Mouse (Mus musculus): Measurements from ENCODE around the gene Sf3a2.

The Sf3a2 gene

DNA sequence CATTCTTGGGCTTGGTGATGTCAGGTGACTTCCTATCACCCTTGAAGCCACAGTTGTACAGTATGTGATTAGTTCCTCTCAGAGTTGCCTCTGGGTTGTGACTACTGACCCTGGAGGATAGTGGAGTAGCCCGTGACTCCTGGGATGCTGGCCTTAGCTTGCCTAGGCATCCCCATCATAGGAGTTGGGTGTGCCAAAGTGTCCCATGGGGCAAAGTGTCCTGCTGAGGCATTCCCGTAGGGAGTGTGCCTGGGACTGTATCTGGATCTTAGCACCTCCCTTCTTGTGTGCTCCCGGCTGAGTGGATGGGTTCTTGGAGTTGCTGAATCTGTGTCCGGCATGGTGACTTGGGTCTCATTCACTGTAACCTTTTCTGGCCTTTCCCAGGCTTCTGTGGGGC, 23.0 kb upstream of the Sf3a2 start:
- DNase-seq (ENCODE audit: low spot score in 2 of 2): no peak

DNA sequence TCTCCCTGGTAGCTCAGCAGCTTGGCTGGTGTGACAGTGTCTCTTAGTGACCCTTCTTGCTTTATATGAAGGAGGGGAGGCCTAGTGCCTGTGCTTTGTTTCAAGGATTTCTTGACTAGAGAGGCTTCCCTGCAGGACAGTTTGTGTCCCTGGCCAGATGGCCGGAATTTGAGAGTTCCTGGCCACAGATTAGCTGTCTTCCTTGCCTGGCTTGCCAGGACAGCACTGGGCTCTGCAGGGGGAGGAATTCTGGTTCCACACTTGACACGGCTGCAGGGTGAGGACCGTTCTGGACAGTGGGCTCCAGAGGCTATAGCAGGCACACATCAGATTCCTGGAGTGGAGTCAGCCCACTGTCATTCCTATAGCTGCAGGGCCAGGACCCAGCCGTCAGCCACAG, 22.3 kb upstream of the Sf3a2 start:
- no peak for DNase-seq (ENCODE audit: low spot score in 2 of 2)

DNA sequence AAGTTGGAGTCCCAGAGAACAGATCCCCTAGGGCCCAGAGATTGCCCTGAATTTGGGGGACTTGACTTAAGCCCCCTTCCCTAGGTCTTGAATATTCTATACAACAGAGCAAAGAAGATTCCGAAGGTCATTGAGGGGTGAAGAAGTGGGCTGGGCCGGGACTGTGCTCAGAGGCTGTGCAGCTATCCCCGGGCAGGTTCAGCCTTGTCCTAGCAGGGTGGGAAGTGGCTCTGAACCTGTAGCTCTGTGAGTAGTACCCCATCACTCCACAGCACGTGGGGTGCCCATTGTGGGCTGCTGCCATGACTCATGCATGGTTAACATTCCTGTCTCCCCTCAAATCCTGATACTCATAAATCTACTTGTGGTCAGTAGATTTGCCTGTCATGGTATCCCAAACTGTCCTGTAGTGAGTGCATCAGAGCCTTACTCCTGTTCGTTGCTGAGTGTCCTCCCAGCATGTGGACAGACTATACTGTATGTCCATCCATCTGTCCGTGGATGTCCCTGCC, 21.6 kb upstream of the Sf3a2 start:
- no peak for DNase-seq (ENCODE audit: low spot score in 2 of 2)

DNA sequence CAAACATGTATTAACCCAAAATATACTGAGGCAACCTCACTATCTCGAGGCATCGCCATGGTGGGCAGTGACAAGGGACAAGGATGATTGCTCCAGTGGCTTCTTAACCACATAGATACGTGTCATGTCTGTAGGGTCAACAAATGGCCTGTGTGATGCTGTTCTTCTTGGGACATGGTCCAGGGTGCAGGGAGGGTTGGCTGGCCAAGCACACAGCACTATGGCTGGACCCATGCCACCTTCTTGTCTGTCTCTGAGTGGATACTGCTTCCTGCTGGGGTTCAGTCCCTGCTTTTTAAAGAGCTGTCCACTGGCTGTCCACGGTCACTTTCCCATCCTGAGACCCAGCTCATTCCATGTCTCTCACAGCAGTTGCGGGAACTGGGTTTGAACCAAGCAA, 20.9 kb upstream of the Sf3a2 start:
- DNase-seq (ENCODE audit: low spot score in 2 of 2): no peak

DNA sequence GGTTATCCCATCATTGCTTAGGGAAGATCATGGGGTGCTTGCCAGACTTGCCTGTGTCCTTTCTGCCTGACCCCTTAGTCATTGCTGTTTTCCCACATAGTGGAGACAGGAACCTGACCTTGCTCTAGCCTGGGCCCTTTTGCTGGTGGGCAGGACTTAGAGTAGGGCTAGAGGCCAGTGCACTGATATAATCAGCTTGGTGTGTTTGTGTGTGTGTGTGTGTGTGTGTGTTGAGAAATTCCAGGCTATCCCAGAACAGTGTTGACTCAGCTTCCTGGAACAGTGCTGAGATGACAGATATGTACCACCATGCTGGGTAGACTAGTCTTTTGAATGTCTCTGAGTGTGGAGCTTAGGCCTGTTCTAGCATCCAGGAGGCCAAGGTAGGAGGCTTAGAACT, 18.4 kb upstream of the Sf3a2 start:
- DNase-seq (ENCODE audit: low spot score in 2 of 2): no peak

DNA sequence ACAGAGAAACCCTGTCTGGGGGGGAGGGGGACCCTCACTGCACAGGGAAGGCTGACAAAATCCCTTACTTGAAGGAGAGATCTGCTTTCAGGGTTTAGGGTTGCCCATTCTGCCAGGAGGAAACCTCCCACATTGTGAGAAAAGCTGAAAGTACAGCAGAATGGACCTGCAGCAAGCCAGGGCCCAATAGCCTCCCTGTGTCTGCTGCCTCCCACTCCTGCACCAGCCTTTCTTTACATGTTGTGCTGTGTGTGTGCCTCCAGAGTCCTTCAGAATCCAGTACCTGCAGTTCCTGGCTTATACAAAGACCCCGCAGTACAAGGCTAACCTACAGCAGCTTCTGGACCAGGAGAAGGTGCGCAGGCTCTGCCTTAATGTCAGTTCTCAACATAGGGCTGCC, 13.7 kb upstream of the Sf3a2 start:
- DNase-seq (ENCODE audit: low spot score in 2 of 2): no peak

DNA sequence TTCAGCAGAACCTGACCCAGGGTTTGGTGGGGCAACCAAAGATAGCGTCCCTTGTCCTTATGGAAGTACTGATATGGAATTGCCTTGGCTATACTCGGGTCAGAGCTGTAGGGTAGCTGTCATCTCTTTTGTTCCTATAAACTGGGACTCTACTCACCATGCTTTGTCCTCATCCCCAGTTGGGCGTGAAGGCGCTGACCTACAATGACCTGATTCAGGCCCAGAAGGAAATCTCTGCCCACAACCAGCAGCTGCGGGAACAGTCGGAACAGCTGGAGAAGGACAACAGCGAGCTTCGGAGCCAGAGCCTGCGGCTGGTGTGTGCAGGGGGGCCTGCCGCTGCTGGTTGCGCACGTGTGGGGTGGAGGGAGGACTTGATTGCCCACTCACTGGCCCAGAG, 13.1 kb upstream of the Sf3a2 start:
- no peak for DNase-seq (ENCODE audit: low spot score in 2 of 2)

DNA sequence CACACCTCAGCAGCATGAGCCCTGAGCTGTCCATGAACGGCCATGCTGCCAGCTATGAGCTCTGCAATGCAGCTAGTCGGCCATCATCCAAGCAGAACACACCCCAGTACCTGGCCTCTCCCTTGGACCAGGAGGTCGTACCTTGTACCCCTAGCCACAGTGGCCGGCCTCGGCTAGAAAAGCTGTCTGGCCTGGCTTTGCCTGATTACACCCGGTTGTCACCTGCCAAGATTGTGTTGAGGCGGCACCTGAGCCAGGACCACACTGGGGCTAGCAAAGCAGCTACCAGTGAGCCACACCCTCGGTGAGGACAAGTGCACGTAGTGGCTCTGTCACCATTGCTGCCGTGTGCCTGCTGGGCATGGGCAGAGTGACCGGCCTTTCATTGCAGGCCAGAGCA, 12.0 kb upstream of the Sf3a2 start:
- DNase-seq (ENCODE audit: low spot score in 2 of 2): no peak

DNA sequence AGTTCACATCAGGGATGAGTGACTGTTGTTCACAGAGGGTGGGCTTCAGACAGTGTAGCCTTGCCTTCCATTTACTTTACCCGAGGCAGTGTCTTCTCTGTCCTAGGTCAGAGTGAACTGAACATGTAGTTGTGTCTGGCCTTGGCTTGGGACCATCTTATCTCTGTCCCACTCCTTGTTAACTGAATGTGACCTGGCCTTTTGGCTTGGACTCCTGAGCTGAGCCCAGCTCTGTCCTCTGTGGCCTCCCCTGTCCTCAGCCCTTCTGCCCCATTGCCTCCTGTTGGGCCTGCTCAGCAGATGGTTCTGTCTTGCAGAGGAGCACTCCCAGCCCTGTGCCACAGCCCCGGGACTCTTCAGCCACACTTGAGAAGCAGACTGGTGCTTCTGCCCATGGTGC, 10.5 kb upstream of the Sf3a2 start:
- DNase-seq (ENCODE audit: low spot score in 2 of 2): no peak

DNA sequence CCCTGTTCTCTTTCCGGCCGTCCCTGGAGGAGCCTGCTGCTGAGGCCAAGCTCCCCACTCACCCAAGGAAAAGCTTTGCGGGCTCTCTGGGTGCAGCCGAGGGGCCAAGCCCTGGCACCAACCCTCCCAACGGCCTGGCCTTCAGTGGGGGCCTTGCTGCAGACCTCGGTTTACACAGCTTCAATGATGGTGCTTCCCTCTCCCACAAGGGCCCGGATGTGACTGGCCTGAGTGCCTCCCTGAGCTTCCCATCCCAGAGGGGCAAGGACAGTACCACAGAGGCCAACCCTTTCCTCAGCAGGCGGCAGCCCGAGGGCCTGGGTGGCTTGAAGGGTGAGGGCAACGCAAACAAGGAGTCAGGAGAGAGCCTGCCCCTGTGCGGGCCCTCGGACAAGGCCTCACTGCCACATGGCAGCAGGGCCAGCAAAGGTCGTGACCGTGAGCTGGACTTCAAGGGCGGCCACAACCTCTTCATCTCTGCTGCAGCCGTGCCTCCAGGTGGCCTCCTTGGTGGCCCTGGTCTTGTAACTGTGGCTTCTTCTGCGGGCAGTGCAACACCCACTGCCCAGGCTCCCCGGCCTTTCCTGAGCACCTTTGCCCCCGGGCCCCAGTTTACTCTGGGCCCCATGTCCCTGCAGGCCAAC, 7.1 kb upstream of the Sf3a2 start:
- no peak for DNase-seq (ENCODE audit: low spot score in 2 of 2)

DNA sequence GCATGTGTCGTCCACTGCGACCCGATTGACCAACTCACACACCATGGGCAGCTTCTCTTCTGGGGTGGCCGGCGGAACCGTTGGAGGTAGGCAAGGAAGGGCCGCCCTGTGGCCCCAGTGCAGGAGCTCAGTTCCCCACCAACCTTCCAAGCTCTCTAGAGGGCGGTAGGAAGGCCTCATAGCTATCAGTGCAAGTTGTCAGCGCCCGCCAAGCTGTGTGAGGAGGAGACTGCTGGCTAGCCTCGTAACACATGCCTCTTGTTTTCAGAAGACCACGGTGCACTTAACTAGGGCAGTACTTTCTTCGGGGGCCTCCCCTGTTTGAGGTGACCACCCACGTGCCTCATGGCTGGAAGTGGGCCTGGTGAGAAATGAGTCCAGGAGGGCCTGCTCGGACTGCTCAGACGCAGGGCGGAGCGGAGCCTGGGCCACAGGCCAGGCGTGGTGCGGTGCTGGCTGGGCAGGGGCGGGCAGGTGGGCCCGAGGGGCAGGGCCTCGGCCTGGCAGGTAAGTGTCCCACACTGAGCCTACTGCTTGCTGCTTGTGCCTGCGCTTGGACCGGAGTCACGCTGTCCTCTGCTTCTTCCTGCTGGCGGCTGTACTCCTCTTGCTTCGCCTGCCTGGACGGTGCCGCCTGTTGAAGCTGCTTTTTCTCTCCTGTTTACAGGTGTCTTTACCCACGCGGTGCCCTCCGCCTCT, 6.4 kb upstream of the Sf3a2 start:
- DNase-seq (ENCODE audit: low spot score in 2 of 2): no peak

DNA sequence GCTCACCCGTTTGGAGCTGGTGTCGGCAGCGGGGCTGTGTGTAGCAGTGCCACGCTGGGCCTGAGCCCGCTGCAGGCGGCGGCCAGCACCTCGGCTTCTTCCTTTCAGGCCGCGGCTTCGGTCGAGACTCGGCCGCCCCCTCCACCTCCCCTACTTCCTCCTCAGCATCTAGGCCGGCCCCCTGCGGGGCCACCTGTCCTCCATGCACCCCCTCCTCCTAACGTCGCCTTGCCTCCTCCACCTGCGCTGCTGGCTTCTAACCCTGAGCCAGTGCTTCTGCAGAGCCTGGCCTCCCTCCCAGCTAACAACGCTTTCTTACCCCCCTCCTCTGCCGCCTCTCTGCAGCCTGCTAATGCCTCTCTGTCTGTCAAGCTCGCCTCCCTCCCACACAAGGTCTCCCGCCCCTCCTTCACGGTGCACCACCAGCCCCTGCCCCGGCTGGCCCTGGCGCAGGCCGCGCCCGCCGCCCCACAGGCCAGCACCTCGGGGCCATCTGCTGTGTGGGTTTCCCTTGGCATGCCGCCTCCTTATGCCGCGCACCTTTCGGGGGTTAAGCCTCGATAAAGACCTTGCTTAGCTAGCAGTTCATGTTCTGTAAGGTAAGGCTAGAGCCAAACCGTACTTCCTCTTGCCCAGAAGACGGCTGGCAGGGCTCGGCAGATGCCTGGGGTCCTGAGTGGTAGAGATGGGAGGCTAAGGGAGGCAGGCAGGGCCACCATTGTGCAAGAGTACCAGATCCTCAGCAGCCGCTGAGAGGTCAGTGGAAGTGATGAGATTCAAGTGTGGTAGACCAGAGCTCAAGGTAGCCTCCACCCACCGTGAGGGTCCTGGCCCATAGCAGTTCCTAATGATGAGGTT, 5.6 kb upstream of the Sf3a2 start:
- peak in 1 of 2 experiments; percentile 41 for DNase-seq (ENCODE audit: low spot score in 2 of 2)

DNA sequence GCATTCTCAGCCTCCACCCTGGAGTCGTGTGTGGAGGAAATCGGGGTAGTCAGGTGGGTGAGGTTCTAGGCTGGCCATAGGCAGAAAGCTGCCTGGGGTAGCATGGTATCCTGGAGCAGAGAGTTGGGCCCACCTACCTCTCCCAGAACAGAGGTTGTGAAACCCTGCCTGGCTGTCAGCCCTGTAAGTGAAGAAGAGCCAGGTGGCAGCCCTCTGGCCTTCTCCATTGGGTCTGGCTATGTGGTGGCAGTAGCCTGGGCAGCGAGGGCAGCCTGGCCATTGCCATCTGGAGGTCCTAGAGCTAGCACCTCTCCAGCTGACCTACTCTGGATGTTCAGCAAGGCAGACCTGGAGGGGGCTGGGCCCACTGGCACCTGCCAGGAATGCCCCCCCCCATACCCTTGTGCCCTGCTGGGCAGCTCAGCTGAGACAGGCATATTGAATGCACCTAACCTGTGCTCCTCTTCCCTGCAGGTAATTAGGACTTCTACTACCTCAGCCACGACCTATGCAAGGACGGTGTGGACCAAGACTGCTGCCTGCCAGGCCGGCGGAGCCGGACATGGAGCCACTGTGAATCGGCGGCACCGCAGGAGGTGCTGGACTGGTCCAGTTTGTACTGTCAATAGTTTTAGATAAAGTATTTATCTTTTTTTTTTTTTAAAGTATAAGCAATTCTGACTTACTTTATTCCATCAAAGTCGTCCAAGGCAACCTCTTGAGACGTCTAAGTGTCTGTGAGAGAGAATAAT, 4.8 kb upstream of the Sf3a2 start:
- no peak for DNase-seq (ENCODE audit: low spot score in 2 of 2)

DNA sequence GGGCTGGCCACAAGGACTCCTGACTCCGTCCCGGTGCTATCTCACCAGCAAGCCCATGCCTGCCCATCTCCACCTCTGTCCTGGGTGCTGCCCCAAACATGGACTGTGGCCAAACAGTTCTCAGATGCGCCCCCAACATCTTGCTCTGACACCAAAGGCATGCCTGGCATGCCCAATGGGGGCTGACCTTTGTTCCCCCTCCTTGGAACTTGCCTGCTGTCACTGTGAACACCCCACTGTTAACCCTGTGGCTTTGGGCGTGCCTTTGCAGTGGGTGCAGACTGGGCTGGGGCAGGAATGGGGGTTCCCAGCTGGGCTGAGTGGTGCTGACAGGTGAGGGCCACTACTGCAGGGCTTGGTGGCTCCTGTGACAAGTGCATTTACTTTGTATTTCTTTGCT, 4.2 kb upstream of the Sf3a2 start:
- DNase-seq (ENCODE audit: low spot score in 2 of 2): no peak

DNA sequence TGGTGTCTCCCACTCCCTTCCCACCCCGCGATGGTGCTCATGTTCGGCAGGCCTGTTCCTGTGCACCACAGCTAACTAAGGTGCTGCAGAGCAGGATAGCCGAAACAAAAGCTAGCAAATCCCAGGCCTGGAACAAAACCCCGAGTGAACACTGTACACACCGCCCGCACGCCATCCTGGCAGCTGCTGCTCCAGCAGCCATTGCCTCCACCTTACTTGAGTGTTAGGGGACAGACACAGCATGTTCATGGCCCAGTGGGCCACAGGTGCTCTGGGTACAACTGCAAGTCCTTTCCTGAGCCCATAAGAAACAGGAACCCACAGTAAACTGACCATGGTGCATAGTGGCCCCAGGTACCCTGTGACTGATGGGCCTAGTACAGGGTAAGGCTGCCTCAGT, 3.2 kb upstream of the Sf3a2 start:
- no peak for DNase-seq (ENCODE audit: low spot score in 2 of 2)

DNA sequence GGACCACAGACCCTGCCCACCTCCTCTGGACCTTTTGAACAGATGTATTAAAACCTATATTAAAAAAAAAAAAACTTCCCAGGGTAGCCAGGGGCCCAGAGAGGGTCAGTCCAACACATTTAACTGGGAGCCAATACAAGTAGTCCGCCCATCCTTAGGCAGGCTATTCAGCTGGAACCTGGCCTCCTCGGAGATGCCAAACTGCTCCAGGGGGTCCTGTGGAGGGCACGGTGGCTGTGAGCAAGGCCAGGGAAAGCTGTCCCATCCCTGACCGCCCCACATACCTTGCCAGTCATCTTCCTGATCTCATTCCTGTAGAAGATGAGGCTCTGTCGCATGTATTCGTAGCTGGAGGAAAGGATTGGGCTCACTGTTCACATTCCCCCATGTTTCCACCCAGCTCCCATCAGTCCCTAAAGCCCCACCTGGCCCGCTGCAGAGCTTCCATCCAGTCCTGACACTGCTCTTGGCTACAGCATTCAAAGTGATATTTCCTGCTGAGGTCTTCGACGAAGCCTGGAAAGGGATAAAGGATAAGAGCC, 1.6 kb upstream of the Sf3a2 start:
- DNase-seq (ENCODE audit: low spot score in 2 of 2): no peak

DNA sequence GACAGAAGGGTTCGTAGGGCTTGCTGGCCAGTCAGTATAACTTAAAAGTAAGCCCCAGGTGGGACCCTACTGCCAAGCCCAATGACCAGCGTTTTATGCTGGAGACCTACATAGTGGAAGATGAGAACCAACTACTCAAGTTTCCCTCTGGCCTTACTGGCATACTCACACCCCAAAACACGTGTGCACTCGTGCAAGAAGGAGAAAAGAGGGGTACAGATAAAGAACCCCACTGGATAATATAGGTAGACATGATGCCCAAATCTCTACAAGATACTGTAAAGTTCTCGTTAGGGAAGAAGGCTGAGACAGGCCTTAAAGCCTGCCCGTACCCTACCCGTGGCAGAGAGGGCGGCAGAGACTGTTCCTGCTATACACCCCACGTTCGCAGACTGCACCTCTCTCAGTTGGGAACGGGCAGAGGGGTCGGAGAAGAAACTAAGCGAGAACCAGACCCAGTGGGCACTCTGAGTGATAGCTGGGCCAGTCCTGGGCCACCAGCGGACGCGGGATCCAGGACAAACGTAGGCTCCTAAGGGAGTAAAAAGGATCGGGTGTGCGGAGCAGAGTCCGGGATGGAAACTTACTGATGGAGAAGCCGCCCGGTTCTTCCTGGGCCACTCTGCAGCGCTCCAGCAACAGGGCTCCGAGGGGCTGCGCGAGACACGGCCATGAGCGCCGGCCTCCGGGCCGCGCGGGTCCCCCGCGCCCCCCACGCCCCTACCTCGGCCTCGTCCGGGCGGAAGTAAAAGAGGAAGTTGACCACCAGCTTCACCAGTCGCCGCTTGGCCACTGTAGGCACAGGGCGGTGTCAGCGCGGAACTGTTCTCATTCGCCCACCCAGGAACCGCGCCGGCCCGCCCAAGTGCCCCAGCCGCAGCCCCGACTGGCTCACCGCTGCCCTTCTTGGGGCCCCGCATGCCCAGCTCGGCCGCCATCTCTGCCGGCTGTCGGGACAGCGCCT, 530 bp upstream of the Sf3a2 start:
- peak in 1 of 2 experiments; percentile 63 for DNase-seq (ENCODE audit: low spot score in 2 of 2)

DNA sequence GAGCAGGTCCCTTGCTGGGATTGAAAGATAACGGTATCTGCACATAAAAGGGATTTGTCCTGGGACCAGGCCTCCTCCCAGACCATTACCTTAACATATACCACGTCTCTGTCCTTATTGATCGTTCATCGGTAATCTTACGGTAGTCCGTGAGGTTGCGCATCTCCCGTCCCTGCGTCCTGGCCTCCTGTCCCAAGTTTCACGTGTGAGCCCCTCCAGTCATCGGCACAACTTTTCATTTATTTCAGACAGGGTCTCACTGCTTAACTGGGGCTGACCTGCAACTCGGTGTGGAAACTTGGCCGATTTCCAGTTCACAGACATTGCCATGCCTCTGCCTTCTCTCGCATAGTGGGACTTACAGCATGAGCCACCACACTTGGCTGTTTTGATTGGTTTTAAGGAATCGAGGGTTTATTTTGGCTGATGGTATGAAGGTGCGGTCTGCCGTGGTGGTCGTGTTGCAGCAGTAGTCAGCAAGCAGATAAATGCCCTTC, 1.1 kb downstream of the Sf3a2 start:
- DNase-seq (ENCODE audit: low spot score in 2 of 2): no peak

DNA sequence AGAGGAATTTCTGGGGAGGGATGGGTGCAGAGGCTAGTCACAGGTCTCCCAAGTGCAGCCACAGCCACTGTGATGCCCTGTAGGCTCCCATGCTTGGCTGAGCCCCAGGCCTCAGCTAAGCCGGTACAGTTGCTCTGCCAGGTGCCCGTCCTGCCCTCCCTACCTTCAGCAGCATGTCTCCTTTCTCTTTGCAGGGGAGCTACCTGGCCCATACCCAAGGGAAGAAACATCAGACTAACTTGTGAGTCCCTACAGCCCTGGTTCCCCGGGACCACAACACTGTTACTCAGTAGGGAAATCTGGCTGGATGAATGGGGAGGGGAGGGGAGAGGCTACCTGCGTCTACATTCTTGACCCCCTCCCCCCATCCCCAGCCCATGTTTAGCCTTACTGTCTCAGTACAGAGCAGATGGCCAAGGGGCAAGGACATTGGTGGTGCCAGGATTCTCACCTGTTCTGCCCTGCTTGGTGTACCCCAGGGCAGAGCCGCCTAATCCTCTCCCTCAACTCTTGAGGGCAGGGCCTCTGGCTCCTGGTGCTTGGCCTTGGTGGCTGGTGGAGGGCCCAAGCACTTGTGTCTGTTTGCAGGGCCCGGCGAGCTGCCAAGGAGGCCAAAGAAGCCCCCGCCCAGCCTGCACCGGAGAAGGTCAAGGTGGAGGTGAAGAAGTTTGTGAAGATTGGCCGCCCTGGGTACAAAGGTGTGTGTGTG, 4.4 kb downstream of the Sf3a2 start:
- no peak for DNase-seq (ENCODE audit: low spot score in 2 of 2)

DNA sequence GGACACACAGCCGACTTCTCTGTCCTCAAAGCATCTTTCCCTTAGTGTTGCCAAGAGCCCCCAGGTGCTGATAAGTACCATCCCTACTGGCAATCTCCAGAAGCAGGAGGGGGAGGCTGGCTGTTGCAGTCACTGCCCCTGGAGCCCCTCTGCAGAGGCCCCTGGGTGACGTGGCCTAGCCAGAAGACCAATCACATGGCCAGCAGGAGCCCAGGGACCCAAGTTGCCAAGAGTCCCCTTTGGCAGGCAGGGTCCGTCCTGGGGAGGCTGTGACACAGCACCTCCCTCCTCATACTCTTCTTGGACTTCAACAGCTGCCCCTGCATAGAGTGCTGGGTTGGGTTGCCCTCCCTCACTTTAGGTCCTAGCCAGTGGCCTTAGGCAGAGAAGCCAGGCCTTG, 5.0 kb downstream of the Sf3a2 start:
- no peak for DNase-seq (ENCODE audit: low spot score in 2 of 2)

Data from spleen, postnatal 10 days (tissue).